Mouse (Mus musculus) embryonic facial prominence, embryonic 14.5 days (tissue): ENCODE results near the gene Cacng5. TPM values are rescaled to one million over a fixed set of nuclear protein-coding genes. Genes with fewer than 3 reads are reported as not detected.
A peak's percentile ranks its signal among the peaks of the same experiment; 100 is the strongest.

Source experiments
- ATAC-seq: fragments of 200-750 bp; cut with Nextera tagmentation; 2 replicates; pipeline ENCODE4 v1.8.0; 2017; ENCODE audit warnings: low read depth, moderate number of reproducible peaks, moderate TSS enrichment
- DNase-seq: peaks from one replicate; pipeline ENCODE4 v3.0.0-alpha.2; 2015; ENCODE audit warnings: low spot score
- H3K27ac ChIP-seq: fragments of 300-500 bp; sonication (generic); replicated peaks from 2 replicates; pipeline ENCODE4 v1.5.1; 2014; ENCODE audit warnings: low read depth, mild to moderate bottlenecking, low read length, moderate library complexity
- H3K27me3 ChIP-seq: fragments of 300-500 bp; sonication (generic); replicated peaks from 2 replicates; pipeline ENCODE4 v1.6.1; 2014; ENCODE audit warnings: low read length; ENCODE audit not compliant: control insufficient read depth, insufficient read depth
- H3K36me3 ChIP-seq: fragments of 300-500 bp; sonication (generic); 2 replicates; pipeline ENCODE4 v1.6.1; 2014; ENCODE audit warnings: low read length, mixed read lengths; ENCODE audit not compliant: control insufficient read depth, insufficient read depth
- H3K4me1 ChIP-seq: fragments of 300-500 bp; sonication (generic); 2 replicates; pipeline ENCODE4 v1.6.1; 2014; ENCODE audit warnings: antibody characterized with exemption, low read length; ENCODE audit not compliant: control insufficient read depth, insufficient read depth
- H3K4me2 ChIP-seq: fragments of 300-500 bp; sonication (generic); 2 replicates; pipeline ENCODE4 v1.6.1; 2014; ENCODE audit warnings: low read depth, mild to moderate bottlenecking, low read length, moderate library complexity, mixed read lengths
- H3K4me3 ChIP-seq: fragments of 300-500 bp; sonication (generic); 2 replicates; pipeline ENCODE4 v1.5.1; 2014; ENCODE audit warnings: low read depth, mild to moderate bottlenecking, low read length
- H3K9ac ChIP-seq: fragments of 300-500 bp; sonication (generic); 2 replicates; pipeline ENCODE4 v1.6.1; 2014; ENCODE audit warnings: low read depth, mild to moderate bottlenecking, low read length, moderate library complexity, mixed read lengths
- H3K9me3 ChIP-seq: fragments of 300-500 bp; sonication (generic); 2 replicates; pipeline ENCODE4 v1.6.1; 2016; ENCODE audit warnings: low read length; ENCODE audit not compliant: control insufficient read depth
- WGBS: fragments of 180-500 bp; shearing (Covaris S2); extraction: QIAGEN DNeasy Blood & Tissue Kit; methylation state at CpG from one replicate; pipeline ENCODE4 v1.1.7; 2014; 5-methylcytosine and 5-hydroxymethylcytosine counted together
- polyA plus RNA-seq: library from polyadenylated mRNA; unstranded; fragments of >200 nt; fragmentation: Nextera tagmentation; extraction: Ambion mirVana; gene quantifications from 2 replicates; pipeline ENCODE4 v1.2.1, GENCODE M21; 2014

Gene Cacng5
- polyA plus RNA-seq, 1 experiment from 2014 or later = 0.95 TPM

DNA sequence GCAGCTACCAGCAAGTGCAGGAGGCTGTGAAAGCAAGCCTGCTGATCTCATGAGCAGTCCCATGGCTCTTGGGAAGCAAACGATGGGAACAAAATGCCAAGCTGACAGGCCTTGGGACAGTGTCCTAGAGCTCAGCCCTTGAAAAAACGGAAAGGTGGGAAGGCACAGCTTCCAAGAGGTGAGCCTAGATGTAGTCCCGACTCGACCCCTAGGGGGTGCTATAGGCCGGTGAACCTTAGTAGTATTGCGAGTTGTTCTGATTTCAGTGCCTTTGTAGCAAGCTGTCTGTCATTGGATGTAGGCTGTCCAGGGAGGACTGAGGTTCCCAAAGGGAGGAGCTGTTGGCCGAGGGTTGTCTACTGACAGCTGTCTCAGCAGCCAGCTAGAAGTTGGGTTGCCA is 49.7 kb downstream of the Cacng5 start:
- no peak overlapping the region for H3K4me2 ChIP-seq
- no peak for ATAC-seq
- no peak overlapping the region for H3K9ac ChIP-seq
- no peak overlapping the region for H3K4me3 ChIP-seq
- H3K4me1 ChIP-seq = no peaks in the 10 kb centered on the region
- no peaks in the 10 kb centered on the region for H3K36me3 ChIP-seq
- no peak overlapping the region for H3K27ac ChIP-seq
- H3K27me3 ChIP-seq = no peaks in the 10 kb centered on the region
- no peaks in the 10 kb centered on the region for H3K9me3 ChIP-seq
- WGBS = 12% methylated on average over 7 of the region's 7 CpGs
- DNase-seq = peak; percentile 43

DNA sequence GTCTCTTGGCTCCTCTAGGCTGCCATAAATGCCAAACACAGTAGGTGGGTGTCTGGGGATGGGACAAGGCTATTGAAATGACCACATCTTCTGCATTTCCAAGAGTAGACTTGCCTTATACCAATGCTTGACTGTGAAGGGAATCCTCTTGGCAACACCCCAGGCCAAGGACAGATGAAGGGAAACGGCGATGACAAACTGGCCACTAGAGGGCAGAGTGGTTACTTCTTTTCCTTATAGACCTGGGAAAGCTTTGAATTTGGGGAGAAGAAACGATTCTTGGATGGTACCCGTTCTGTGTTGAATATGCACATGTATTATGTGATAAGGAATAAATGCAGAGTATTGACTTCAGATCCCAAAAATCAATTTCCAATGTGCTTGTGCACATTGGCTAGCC is 50.8 kb downstream of the Cacng5 start:
- no peaks in the 10 kb centered on the region for H3K4me1 ChIP-seq

DNA sequence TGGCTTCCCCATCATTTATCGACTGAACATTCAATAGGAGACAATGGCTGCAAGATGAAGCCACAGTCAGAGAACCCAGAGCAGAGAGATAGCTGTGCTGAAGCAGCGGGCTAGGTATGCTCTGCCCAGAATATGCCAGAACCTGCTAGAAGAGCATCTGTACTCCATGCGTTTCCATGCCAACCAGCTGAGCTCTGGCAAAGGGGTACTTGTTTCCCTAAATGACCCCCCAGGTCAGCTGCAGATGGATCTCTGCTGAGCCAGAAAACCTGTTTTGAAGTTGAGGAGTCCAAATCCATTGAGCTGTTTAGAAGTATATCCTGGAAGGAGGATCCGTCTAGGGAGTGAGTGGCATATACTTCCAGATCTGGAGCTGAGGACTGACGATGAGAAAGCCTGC is 53.1 kb downstream of the Cacng5 start:
- Histone ChIP-seq H3K4me3 (no peak overlapping the region), H3K4me1 (no peaks in the 10 kb centered on the region), H3K4me2 (no peak overlapping the region), H3K36me3 (no peaks in the 10 kb centered on the region), H3K27me3 (no peaks in the 10 kb centered on the region), H3K9me3 (no peaks in the 10 kb centered on the region), H3K27ac (no peak overlapping the region), H3K9ac (no peak overlapping the region)
- ATAC-seq (no peak), DNase-seq (no peak)
- WGBS = 75% methylated on average over 5 of the region's 5 CpGs

More for the DNA sequence above, 50.8 kb downstream of the Cacng5 start:
- H3K9me3 ChIP-seq = no peaks in the 10 kb centered on the region
- no peak overlapping the region for H3K4me3 ChIP-seq
- H3K27ac ChIP-seq = no peak overlapping the region
- H3K27me3 ChIP-seq = no peaks in the 10 kb centered on the region
- H3K9ac ChIP-seq = no peak overlapping the region
- H3K4me2 ChIP-seq = no peak overlapping the region
- no peaks in the 10 kb centered on the region for H3K36me3 ChIP-seq
- 1% methylated on average over 4 of the region's 4 CpGs for WGBS
- ATAC-seq (0 out of 2 replicates have a peak, but pooled peaks have one; percentile 9), DNase-seq (peak; percentile 83)

DNA sequence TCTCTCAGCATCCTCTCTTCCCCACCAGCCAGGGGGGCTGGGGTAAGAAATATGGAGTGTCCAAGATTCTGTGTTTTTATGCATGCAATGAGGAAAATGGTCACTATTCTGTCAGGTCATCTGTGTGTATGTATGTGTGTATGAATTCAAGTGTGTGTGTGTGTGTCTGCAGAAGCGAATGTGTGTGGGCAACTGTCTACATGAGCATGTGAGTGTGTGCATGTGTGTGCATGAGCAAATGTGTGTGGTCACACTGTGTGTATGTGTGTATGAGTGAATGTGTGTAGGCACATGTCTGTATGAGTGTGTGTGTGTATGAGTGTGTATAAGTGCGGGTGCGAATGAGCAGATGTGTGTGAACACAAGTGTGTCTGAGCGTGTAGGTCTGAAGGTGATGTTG is 55.0 kb downstream of the Cacng5 start:
- no peaks in the 10 kb centered on the region for H3K36me3 ChIP-seq
- H3K4me2 ChIP-seq = no peak overlapping the region
- DNase-seq (no peak), ATAC-seq (no peak)
- H3K27ac ChIP-seq = no peak overlapping the region
- no peaks in the 10 kb centered on the region for H3K4me1 ChIP-seq
- 0 out of 2 replicates have a peak, but pooled peaks cover 4% of the 10 kb centered on the region for H3K27me3 ChIP-seq
- H3K4me3 ChIP-seq = no peak overlapping the region
- H3K9ac ChIP-seq = no peak overlapping the region
- 95% methylated on average over 4 of the region's 4 CpGs for WGBS
- H3K9me3 ChIP-seq = no peaks in the 10 kb centered on the region

DNA sequence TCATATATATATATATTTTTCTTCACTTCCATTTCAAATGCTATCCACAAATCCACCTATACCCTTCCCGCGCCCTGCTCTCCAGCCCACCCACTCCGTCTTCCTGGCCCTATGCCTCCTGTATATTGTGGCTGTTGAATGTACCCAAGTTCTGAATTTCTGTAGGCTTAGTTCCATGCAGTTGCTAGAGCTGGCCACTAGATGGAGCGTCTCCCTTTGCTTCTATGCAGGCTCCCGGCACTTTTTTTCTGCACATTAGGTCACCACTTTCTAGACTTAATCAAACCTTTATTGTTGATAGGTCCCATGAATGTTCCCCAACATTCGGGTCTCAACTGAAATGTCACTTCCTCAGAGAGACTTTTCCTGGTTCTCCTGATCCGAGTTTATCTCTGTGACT is 55.6 kb downstream of the Cacng5 start:
- WGBS = 15% methylated on average over 7 of the region's 7 CpGs
- Histone ChIP-seq H3K4me2 (no peak overlapping the region), H3K4me3 (no peak overlapping the region), H3K9me3 (no peaks in the 10 kb centered on the region), H3K27me3 (0 out of 2 replicates have a peak, but pooled peaks cover 4% of the 10 kb centered on the region), H3K36me3 (no peaks in the 10 kb centered on the region), H3K27ac (no peak overlapping the region), H3K9ac (no peak overlapping the region), H3K4me1 (no peaks in the 10 kb centered on the region)
- ATAC-seq (no peak), DNase-seq (peak; percentile 83)

DNA sequence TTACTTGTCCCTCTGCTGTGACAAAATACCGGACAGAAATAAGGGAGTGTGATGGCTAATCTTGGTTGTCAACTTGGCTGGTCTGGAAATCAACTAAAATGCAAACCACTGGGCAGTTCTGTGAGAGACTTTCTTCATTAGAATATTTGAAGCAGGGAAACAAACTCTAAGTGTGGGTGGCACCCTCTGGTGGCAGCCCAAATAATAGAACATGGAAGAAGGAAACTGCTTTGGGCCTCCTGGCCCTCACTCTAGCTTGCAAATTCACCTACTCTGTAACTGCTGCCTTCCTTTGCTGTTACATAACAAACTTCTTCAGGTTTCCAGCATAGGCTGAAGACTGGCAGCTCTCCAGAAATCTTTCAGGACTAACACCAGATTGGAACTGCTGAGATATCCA is 61.8 kb downstream of the Cacng5 start:
- H3K36me3 ChIP-seq = no peaks in the 10 kb centered on the region
- H3K4me1 ChIP-seq = no peaks in the 10 kb centered on the region
- WGBS = 39% methylated on average over 1 of the region's 1 CpGs
- no peak overlapping the region for H3K4me3 ChIP-seq
- H3K27me3 ChIP-seq = 0 out of 2 replicates have a peak, but pooled peaks cover 4% of the 10 kb centered on the region
- H3K9me3 ChIP-seq = no peaks in the 10 kb centered on the region
- ATAC-seq = no peak
- H3K4me2 ChIP-seq = no peak overlapping the region
- peak; percentile 47 for DNase-seq
- no peak overlapping the region for H3K27ac ChIP-seq
- H3K9ac ChIP-seq = no peak overlapping the region

DNA sequence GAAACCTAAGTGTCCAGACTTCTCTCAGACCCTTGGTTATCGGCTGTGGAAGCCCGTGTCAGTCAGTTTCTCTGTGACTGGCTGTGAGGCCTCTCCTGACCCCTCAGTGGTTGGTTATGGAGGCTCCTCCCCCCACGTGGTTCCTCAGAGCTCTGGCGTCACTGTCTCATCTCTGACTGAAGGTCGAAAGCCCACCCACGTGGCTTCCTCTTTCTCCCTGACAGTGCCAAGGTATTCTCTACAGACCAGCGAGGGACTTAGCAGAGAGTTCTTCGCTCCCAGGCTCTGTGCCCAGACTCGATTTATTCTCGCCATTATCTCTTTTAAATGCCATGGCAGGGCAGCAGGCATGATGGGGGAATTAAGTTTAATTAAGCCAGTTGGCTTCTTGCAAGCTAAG is 65.2 kb downstream of the Cacng5 start:
- Histone ChIP-seq H3K9me3 (no peaks in the 10 kb centered on the region), H3K27me3 (no peaks in the 10 kb centered on the region), H3K4me1 (no peaks in the 10 kb centered on the region), H3K27ac (no peak overlapping the region), H3K9ac (no peak overlapping the region), H3K4me2 (no peak overlapping the region), H3K4me3 (no peak overlapping the region), H3K36me3 (no peaks in the 10 kb centered on the region)
- DNase-seq (peak; percentile 34), ATAC-seq (peak; percentile 33; the same call in 1 of the 2 replicates)
- WGBS = 39% methylated on average over 10 of the region's 10 CpGs

DNA sequence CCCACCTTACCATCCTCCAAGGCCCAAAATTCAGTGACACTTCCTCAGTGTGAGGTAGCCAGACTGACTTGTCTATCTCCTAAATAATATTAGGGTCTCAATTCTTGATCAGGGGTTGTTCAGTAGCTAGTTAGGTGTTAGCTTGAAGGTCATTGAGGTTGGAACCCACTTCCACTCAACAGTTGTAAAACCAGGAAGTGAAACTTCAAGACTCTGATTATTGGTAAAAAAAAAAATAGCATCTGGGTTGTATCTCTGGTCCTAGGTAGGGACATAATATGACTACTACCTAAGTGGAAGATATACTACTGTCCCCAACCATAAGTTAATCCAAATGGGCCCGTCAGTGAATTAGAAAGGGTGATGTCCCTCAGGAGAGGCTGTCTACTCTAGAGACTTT is 70.7 kb downstream of the Cacng5 start:
- Histone ChIP-seq H3K4me1 (no peaks in the 10 kb centered on the region), H3K4me3 (no peak overlapping the region), H3K27me3 (no peaks in the 10 kb centered on the region), H3K4me2 (no peak overlapping the region), H3K9ac (no peak overlapping the region), H3K36me3 (no peaks in the 10 kb centered on the region), H3K9me3 (no peaks in the 10 kb centered on the region; the same call in 1 of the 2 replicates), H3K27ac (no peak overlapping the region)
- WGBS = 89% methylated on average over 1 of the region's 1 CpGs
- no peak for ATAC-seq
- DNase-seq = no peak

DNA sequence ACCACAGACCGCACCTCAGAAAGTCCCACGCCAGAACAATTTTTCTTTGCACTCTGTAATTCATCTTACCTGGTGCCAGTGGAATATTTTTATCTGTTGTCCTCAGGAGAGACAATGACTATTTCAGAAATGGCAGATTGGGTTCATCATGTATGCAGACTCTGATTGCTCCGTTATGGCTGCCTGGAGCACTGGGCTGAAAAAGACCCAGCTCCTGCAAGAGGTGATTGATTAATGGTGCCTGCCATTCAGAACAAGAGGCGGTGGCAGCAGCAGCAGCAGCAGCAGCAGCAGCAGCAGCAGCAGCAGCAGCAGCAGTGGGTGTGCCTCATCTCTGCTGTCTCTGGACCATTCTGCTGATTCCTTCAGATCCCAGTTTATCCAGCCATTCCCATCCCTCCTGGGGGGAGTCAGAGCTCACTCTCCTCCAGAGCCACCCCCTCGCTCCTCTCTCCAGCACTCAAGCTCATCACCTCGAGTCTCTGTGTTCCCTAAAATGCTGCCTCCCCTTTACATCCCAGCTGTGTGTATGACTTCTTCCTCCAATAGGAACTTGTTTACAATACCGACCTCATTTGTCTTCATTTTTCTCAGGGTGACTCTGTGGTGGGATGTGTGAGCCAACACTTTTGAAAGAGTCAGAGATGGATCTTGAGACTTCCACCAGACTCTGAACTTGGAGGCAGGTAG is 81.4 kb downstream of the Cacng5 start:
- H3K27me3 ChIP-seq = no peaks in the 10 kb centered on the region
- H3K9ac ChIP-seq = no peak overlapping the region
- H3K36me3 ChIP-seq = no peaks in the 10 kb centered on the region
- no peak overlapping the region for H3K27ac ChIP-seq
- H3K4me3 ChIP-seq = no peak overlapping the region
- no peak for DNase-seq
- no peak for ATAC-seq
- WGBS = 57% methylated on average over 7 of the region's 7 CpGs
- H3K4me2 ChIP-seq = no peak overlapping the region
- H3K4me1 ChIP-seq = no peaks in the 10 kb centered on the region
- H3K9me3 ChIP-seq = no peaks in the 10 kb centered on the region
